Mouse (Mus musculus) bone marrow, adult 2 months (tissue): ENCODE results near the gene Faf1.

ENCODE experiments used
- CTCF ChIP-seq: fragments of 200-500 bp; IDR thresholded peaks from 2 replicates; pipeline ENCODE4 v1.5.1; 2011; ENCODE audit warnings: low read length, control low read depth; ENCODE audit not compliant: control insufficient read depth, insufficient read depth
- POLR2A ChIP-seq: fragments of 200-500 bp; IDR thresholded peaks from 2 replicates; pipeline ENCODE4 v1.6.1; 2011; ENCODE audit warnings: low read depth, mild to moderate bottlenecking, control low read depth, low read length, borderline replicate concordance; ENCODE audit not compliant: control insufficient read depth

GRCm38 (mm10) chr4:109657851-109658500 is 18.4 kb upstream of the Faf1 start:
- no peak for TF ChIP-seq CTCF
- TF ChIP-seq POLR2A: no peak
